Mouse (Mus musculus): ENCODE measurements around the gene P2rx1. TPM values are rescaled to one million over a fixed set of nuclear protein-coding genes. Genes with fewer than 3 reads are reported as not detected.

The P2rx1 gene
- polyA plus RNA-seq, 1 experiment from 2014 or later = 4.8 TPM

Small RNA genes lying within 50 kb of the gene (microRNA-seq; reads per million reads assigned to microRNA genes)
- not detected for gene Gm44467

Other genes starting within 250 kb of the P2rx1 start
- 4.6 and 6.0 TPM in 2 replicates for gene Cyb5d2, start 203.0 kb upstream of the P2rx1 start, polyA plus RNA-seq (2016; fragmentation: Nextera tagmentation; extraction: Ambion mirVana)
- gene Zzef1, start 202.9 kb upstream of the P2rx1 start, polyA plus RNA-seq (2016; fragmentation: Nextera tagmentation; extraction: Ambion mirVana) = 6.8 and 7.5 TPM in 2 replicates
- 3.4 and 4.1 TPM in 2 replicates for gene Atp2a3, start 37.9 kb upstream of the P2rx1 start, polyA plus RNA-seq (2016; fragmentation: Nextera tagmentation; extraction: Ambion mirVana)
- gene Camkk1, start 19.9 kb downstream of the P2rx1 start, polyA plus RNA-seq (2016; fragmentation: Nextera tagmentation; extraction: Ambion mirVana) = 2.2 and 3.4 TPM in 2 replicates
- 11.2 and 11.6 TPM in 2 replicates for gene Ncbp3, start 48.7 kb downstream of the P2rx1 start, polyA plus RNA-seq (2016; fragmentation: Nextera tagmentation; extraction: Ambion mirVana)
- gene Itgae, start 91.5 kb downstream of the P2rx1 start, polyA plus RNA-seq (2016; fragmentation: Nextera tagmentation; extraction: Ambion mirVana) = 0.25 and 0.44 TPM in 2 replicates
- 16.2 and 17.3 TPM in 2 replicates for gene Haspin, start 139.2 kb downstream of the P2rx1 start, polyA plus RNA-seq (2016; fragmentation: Nextera tagmentation; extraction: Ambion mirVana)
- 0.41 and 0.97 TPM in 2 replicates for gene P2rx5, start 161.3 kb downstream of the P2rx1 start, polyA plus RNA-seq (2016; fragmentation: Nextera tagmentation; extraction: Ambion mirVana)
- gene Emc6, start 177.9 kb downstream of the P2rx1 start, polyA plus RNA-seq (2016; fragmentation: Nextera tagmentation; extraction: Ambion mirVana) = 107 and 126 TPM in 2 replicates
- 249 and 253 TPM in 2 replicates for gene Tax1bp3, start 178.0 kb downstream of the P2rx1 start, polyA plus RNA-seq (2016; fragmentation: Nextera tagmentation; extraction: Ambion mirVana)
- gene Ctns, start 199.9 kb downstream of the P2rx1 start, polyA plus RNA-seq (2016; fragmentation: Nextera tagmentation; extraction: Ambion mirVana) = 11.9 and 14.0 TPM in 2 replicates
- gene Shpk, start 200.4 kb downstream of the P2rx1 start, polyA plus RNA-seq (2016; fragmentation: Nextera tagmentation; extraction: Ambion mirVana) = 0.54 and 0.62 TPM in 2 replicates
- not detected in 2 replicates for gene Trpv1, start 235.2 kb downstream of the P2rx1 start, polyA plus RNA-seq (2016; fragmentation: Nextera tagmentation; extraction: Ambion mirVana)